Mouse (Mus musculus): Measurements from ENCODE around the gene Mindy2.
"Not testable (repeated sequence)": the region's sequence is repeated elsewhere in the genome, so short reads cannot be mapped to it uniquely, and the experiment has no call there.

Gene Mindy2

GRCm38 (mm10) chr9:70584641-70585040 lies 72.3 kb downstream of the Mindy2 start:
- in situ Hi-C loops (cut with MboI, MseI): no loop called here

- in situ Hi-C loops (cut with MboI, MseI): no loop called here
These were observed 76.0 kb downstream of the Mindy2 start for GRCm38 (mm10) chr9:70580956-70581355.

GRCm38 (mm10) chr9:70578123-70578522 lies 78.9 kb downstream of the Mindy2 start:
- in situ Hi-C loops (cut with MboI, MseI): no loop called here

- in situ Hi-C loops (cut with MboI, MseI): no loop called here
These were observed 86.6 kb downstream of the Mindy2 start for GRCm38 (mm10) chr9:70570351-70570750.

- in situ Hi-C loops (cut with MboI, MseI): no loop called here
These were observed 89.3 kb downstream of the Mindy2 start for GRCm38 (mm10) chr9:70567651-70568050.

- in situ Hi-C loops (cut with MboI, MseI): no loop called here
These were observed 94.1 kb downstream of the Mindy2 start for GRCm38 (mm10) chr9:70562825-70563224.

- in situ Hi-C loops (cut with MboI, MseI): no loop called here
These were observed 100.2 kb downstream of the Mindy2 start for GRCm38 (mm10) chr9:70556796-70557195.

GRCm38 (mm10) chr9:70555431-70555830 lies 101.5 kb downstream of the Mindy2 start:
- in situ Hi-C loops (cut with MboI, MseI): no loop called here

- in situ Hi-C loops (cut with MboI, MseI): not testable (repeated sequence)
These were observed 104.7 kb downstream of the Mindy2 start for GRCm38 (mm10) chr9:70552233-70552632.

GRCm38 (mm10) chr9:70551524-70551923 lies 105.5 kb downstream of the Mindy2 start:
- in situ Hi-C loops (cut with MboI, MseI): no loop called here

All from T-helper 1 cell (primary cell).